In genomic region chr10:23090323-23090722, GRCm38 (mm10) we compare ENCODE assay signal across 10 mouse cellular contexts.
"Had no signal": no experiment of that assay in that cellular context is flagged by ENCODE, and none has a peak within 500 bp of the region (broad histone marks: within the 10 kb centered on the region; RNA-seq: fewer than 3 reads in every experiment).

No protein-coding gene starts in this region.

- ATAC-seq: liver, postnatal 0 days; lung, postnatal 0 days; midbrain, embryonic 13.5 days had no signal

- DNase-seq: kidney, adult 2 months; kidney, postnatal 25 days; layer of hippocampus, adult 9-11 months; left cerebral cortex, postnatal 4 days; liver, postnatal 0 days; thymus, adult 2 months; thymus, postnatal 14 days; thymus, postnatal 4 days had no signal
